Mouse (Mus musculus) embryonic facial prominence, embryonic 10.5 days (tissue): Measurements from ENCODE around the gene Fn3k. TPM values are rescaled to one million over a fixed set of nuclear protein-coding genes. Genes with fewer than 3 reads are reported as not detected.
A peak's percentile ranks its signal among the peaks of the same experiment; 100 is the strongest.

Experiments
- DNase-seq: peaks from one replicate; pipeline ENCODE4 v3.0.0-alpha.2; 2017; ENCODE audit warnings: low spot score
- H3K27ac ChIP-seq: fragments of 300-500 bp; sonication (generic); replicated peaks from 2 replicates; pipeline ENCODE4 v1.5.1; 2016; ENCODE audit warnings: mild to moderate bottlenecking
- H3K27me3 ChIP-seq: fragments of 300-500 bp; sonication (generic); replicated peaks from 2 replicates; pipeline ENCODE4 v1.6.1; 2016; ENCODE audit warnings: low read depth, mild to moderate bottlenecking; ENCODE audit not compliant: poor library complexity, severe bottlenecking
- H3K36me3 ChIP-seq: fragments of 300-500 bp; sonication (generic); replicated peaks from 2 replicates; pipeline ENCODE4 v1.6.1; 2016; ENCODE audit warnings: mild to moderate bottlenecking, moderate library complexity
- H3K4me1 ChIP-seq: fragments of 300-500 bp; sonication (generic); 2 replicates; pipeline ENCODE4 v1.6.1; 2016
- H3K4me3 ChIP-seq: fragments of 300-500 bp; sonication (generic); 2 replicates; pipeline ENCODE4 v1.5.1; 2016; ENCODE audit warnings: mild to moderate bottlenecking, moderate library complexity
- H3K9me3 ChIP-seq: fragments of 300-500 bp; sonication (generic); 2 replicates; pipeline ENCODE4 v1.6.1; 2016; ENCODE audit warnings: mild to moderate bottlenecking
- WGBS: fragments of 180-500 bp; shearing (Covaris S2); methylation state at CpG from one replicate; pipeline ENCODE4 v1.1.7; 2016; 5-methylcytosine and 5-hydroxymethylcytosine counted together
- polyA plus RNA-seq: library from polyadenylated mRNA; unstranded; fragments of >200 nt; fragmentation: Nextera tagmentation; extraction: Ambion mirVana; gene quantifications from 2 replicates; pipeline ENCODE4 v1.2.1, GENCODE M21; 2016

Gene Fn3k
- 0.30 and 0.50 TPM in 2 replicates for polyA plus RNA-seq

DNA sequence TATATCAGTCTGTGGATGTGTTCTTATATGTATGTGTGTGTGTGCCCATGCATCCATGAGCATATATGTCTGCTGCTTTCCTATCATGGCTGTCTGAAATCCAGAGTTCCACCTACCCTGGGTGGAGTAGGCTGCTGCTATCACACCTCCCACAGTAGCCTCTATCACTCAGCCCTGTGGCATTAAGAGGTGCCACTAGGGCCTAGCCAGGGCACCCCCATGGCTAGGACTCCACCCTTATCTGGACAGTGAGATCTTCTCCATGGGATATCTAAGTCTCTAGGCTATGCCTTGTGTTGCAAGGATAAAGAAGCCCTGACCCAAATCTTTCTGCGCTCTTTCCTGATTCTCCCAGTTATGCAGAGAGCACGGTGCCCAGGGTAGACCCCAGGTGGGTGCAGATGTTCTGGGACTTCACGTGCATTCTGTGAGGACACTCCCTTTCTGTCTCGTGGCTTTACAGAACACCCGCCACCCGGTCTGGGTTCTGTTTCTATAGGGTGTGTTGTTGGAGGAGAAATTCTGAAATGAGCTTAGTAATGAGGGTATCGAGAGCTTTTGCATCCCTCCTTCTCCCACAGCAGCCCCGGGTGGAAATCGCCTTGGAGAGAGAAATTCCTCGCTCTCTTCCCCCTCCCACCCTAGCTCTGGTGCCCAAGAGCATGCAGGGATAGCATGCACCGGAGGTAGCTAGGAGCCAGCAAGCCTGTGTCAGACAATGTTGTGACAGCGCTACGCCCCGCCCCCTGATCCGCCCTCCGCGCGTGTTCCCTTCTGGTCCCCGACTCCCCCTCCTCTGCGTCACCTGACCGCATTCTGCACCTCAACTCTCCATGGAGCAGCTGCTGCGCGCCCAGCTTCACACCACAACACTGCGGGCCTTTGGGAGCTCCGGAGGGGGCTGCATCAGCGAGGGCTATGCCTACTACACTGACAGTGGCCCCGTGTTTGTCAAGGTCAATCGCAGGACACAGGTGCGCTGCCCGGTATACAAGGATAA, at the start of gene Fn3k:
Fn3k (plus strand) TSS at position 758 of the 1,000 bp plus-strand sequence.
- Histone ChIP-seq H3K27ac (no peak within 1 kb of the TSS), H3K36me3 (peaks cover 9% of the 10 kb centered on the region), H3K4me3 (peak within 1 kb of the TSS; percentile 59), H3K4me1 (peaks cover 18% of the 10 kb centered on the region), H3K9me3 (no peaks in the 10 kb centered on the region), H3K27me3 (peaks cover 17% of the 10 kb centered on the region)
- WGBS = 10% methylated on average over 30 of the region's 30 CpGs
- DNase-seq = peak; percentile 82

DNA sequence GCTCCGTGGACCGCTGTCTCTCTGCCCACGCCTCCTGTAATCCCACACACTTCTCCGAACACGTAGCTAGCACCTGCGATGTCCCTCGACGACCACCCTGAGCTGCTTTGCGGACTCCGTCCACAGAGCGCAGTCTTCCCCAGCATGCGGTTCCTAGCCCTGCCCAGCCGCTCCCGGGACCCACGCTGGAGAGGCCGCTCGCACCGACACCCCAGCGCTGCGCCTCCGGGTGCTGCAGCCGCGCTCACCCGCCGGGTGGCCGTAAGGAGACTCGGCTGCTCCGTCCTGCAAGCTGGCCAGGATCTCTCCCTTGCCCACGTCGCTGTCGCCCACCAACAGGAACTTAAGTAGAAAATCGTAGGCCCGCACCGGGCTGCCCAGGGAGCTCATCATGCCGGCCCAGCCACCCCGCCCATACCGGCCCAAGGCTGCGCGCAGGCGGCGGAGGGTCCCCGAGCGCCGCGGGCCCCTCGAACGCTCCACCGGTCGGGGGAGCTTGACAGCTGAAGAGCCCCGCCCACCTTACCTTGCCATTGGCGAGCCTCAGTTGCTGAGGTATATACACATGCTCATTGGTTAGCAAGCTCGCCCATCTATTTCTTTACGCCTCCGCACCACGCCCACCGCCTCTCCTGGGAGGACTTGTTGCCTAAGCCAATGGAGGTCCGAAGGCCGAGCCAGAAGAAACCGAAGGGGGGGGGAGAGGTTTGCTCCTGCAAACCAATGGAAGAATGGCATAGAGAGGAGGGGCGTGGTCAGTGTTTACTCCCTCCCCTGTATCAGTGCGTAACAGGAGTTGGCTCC, 46.8 kb upstream of the Fn3k start, which contains the start of gene Rab40b:
Rab40b (minus strand) TSS at position 502 of the 804 bp plus-strand sequence.
- peak within 1 kb of the TSS; percentile 48; the same call in 1 of the 2 replicates for H3K27ac ChIP-seq
- 2% methylated on average over 61 of the region's 61 CpGs for WGBS

DNA sequence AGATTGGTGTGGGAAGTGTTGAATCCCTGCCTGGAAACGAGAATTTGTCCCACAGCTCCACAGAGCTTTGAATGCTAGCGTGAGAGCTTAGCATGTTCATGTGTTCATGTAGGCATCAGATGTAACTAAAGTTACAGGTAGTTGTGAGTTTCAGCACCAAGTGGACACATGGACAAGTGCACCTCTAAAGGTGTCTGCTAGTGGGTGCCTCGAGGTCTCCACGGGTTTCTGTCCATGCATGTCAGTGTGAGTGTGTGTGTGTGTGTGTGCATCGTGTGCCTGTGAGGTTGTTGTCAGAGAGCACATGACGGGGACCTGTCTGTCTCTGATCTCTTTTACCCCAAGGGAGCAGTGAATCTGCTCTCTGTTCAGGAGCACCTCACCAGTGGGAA, 46.2 kb upstream of the Fn3k start:
- Histone ChIP-seq H3K36me3 (no peaks in the 10 kb centered on the region), H3K27ac (no peak overlapping the region), H3K9me3 (no peaks in the 10 kb centered on the region), H3K4me1 (peaks cover 12% of the 10 kb centered on the region), H3K4me3 (peak overlapping the region; percentile 70), H3K27me3 (peaks cover 22% of the 10 kb centered on the region)
- DNase-seq = no peak
- 11% methylated on average over 6 of the region's 6 CpGs for WGBS

More for the DNA sequence above, 46.8 kb upstream of the Fn3k start, which contains the start of gene Rab40b:
- Histone ChIP-seq H3K4me1 (peaks cover 12% of the 10 kb centered on the region), H3K4me3 (peak within 1 kb of the TSS; percentile 70), H3K9me3 (no peaks in the 10 kb centered on the region), H3K27me3 (peaks cover 22% of the 10 kb centered on the region), H3K36me3 (no peaks in the 10 kb centered on the region)
- peak; percentile 97 for DNase-seq

DNA sequence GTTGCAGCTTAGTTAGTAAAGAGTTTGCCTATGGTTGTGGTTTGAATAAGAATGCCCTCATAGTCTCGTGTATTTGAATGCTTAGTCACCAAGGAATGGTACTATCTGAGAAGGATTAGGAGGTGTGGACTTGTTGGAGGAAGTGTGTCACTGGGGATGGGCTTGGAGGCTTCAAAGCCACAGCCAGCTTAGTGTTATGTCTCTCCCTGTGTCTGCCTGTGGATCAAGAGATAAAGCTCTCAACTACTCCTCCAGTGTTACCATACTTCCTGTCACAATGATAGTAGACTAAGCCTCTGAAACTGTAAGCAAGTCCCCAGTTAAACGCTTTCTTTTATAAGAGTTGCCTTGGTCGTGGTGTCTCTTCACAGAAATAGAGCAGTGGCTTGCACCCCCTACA, 43.9 kb upstream of the Fn3k start:
- H3K27me3 ChIP-seq = peaks cover 22% of the 10 kb centered on the region
- H3K27ac ChIP-seq = no peak overlapping the region
- no peaks in the 10 kb centered on the region for H3K9me3 ChIP-seq
- H3K4me3 ChIP-seq = no peak overlapping the region
- peaks cover 12% of the 10 kb centered on the region for H3K4me1 ChIP-seq
- 76% methylated on average over 3 of the region's 3 CpGs for WGBS
- H3K36me3 ChIP-seq = no peaks in the 10 kb centered on the region
- no peak for DNase-seq

DNA sequence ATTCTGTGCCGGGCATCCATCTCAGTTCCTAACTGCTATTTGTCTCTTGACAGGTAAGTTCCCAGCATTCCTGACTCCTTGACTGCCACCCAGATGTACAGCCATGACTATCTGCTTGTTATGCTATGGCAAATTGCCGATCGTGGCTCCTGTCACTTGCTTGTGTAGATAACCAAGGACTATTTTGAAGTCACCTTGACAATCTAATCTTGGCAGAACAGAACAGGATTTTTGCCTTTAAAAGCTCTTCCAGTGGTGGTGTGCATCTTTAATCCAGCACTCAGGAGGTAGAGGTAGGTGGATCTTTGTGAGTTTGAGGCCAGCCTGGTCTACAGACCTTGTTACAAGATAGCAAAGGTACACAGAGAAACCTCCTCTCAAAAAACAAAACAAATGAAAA, 42.3 kb upstream of the Fn3k start:
- Histone ChIP-seq H3K9me3 (no peaks in the 10 kb centered on the region), H3K27ac (no peak overlapping the region), H3K4me1 (peaks cover 10% of the 10 kb centered on the region), H3K36me3 (no peaks in the 10 kb centered on the region), H3K27me3 (peaks cover 6% of the 10 kb centered on the region), H3K4me3 (no peak overlapping the region)
- 86% methylated on average over 3 of the region's 3 CpGs for WGBS
- DNase-seq = no peak

DNA sequence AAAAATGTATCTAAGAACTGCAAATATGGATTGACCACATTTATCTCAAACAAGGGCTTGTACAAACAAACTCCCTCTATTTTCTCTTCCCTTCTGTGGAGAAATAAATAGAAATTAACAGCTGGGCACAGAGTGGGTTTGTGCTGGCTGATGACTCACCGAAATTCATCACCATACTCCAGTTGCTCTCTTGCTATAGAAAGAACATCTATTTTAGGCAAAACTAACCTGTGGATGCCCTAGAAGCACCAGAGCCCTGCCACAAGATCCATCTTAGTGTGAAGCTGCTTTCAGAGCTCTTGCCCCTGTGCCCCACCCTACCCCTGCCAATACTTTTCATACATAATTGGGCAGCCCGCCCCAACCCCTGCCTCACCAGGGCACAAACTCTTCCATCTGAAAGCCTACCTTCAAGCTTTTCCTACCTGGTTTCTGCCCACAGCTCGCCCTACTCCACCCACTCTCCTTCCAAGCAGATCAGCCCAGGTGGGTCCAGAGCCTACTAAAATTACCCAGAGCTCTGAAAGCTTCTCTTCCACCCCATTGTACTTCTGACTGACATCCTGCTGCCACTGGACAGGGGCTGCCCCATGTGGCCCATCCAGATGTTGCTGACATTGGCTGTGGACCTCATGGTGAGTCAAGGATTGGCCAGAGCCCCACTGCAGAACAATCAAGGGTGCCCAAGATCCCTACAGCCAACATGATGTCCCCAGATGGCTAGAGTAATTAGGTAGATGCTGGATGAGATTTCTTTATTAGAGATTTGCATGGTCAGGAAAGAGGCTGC, 27.2 kb upstream of the Fn3k start:
- Histone ChIP-seq H3K9me3 (no peaks in the 10 kb centered on the region), H3K36me3 (no peaks in the 10 kb centered on the region), H3K27ac (no peak overlapping the region), H3K4me1 (no peaks in the 10 kb centered on the region), H3K27me3 (no peaks in the 10 kb centered on the region), H3K4me3 (no peak overlapping the region)
- 81% methylated on average over 3 of the region's 3 CpGs for WGBS
- no peak for DNase-seq

DNA sequence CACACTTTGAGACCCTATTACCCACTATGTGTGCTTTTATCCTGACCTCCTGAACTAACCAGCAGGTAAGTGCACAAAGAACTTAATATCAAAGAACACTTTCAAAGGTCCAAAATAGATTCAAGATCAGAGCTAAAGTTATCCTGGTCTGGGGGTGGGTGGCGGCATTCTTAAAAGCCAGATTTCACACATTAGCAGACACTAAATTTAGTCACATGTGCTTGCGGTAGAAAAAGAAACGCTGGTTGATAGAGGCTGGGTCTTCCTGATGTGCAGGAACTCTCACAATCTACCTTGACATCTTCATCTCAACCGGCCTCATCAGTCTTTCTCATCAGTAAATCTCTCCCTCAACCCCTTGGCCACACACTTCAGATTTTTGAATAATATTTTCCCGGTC, 20.0 kb upstream of the Fn3k start:
- no peaks in the 10 kb centered on the region for H3K4me1 ChIP-seq
- no peak overlapping the region for H3K27ac ChIP-seq
- DNase-seq = no peak
- no peaks in the 10 kb centered on the region for H3K9me3 ChIP-seq
- no peaks in the 10 kb centered on the region for H3K36me3 ChIP-seq
- H3K27me3 ChIP-seq = no peaks in the 10 kb centered on the region
- WGBS = 86% methylated on average over 5 of the region's 5 CpGs
- no peak overlapping the region for H3K4me3 ChIP-seq

DNA sequence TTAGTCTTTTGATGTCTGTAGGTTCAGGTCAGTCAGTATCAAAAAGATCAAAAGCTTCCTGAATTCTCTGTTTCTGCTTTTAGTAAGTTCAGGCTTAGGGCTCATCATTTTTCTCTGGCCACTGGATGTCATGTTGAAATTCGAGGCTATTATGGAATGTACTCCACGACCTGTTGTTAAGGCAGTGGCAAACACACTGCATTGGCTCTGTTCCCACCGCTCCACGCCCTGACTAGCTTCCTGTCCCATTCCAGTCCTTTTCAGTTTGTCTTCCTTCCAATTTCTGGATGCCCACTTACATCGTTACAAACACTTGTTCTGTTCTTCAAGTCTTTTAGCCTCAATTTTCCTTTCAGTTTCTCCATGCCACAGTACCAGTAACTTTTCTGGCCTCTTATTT, 19.4 kb upstream of the Fn3k start:
- no peaks in the 10 kb centered on the region for H3K27me3 ChIP-seq
- DNase-seq = no peak
- H3K9me3 ChIP-seq = no peaks in the 10 kb centered on the region
- no peaks in the 10 kb centered on the region for H3K36me3 ChIP-seq
- H3K4me1 ChIP-seq = peaks cover under 1% of the 10 kb centered on the region
- H3K27ac ChIP-seq = no peak overlapping the region
- no peak overlapping the region for H3K4me3 ChIP-seq
- WGBS = 82% methylated on average over 5 of the region's 5 CpGs

DNA sequence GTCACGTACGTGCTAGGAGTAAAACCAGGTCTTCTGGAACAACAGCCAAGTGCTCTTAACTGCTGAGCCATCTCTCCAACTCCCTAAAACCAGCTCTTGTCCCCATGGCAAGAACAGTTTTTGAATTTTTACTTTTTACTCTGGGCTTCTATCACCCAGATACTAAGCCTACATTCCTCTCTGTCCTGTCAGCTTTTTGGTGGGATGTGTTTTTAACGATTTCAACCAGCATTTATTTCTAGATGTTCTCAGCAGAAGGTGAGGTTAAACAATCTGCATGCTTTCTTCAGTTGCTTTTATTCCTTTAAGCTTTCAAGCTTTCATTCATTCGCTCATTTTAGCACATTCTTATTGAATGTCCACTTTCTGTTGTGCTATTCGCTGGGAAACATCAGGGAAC, 16.7 kb upstream of the Fn3k start:
- WGBS = 85% methylated on average over 5 of the region's 5 CpGs
- no peaks in the 10 kb centered on the region for H3K9me3 ChIP-seq

DNA sequence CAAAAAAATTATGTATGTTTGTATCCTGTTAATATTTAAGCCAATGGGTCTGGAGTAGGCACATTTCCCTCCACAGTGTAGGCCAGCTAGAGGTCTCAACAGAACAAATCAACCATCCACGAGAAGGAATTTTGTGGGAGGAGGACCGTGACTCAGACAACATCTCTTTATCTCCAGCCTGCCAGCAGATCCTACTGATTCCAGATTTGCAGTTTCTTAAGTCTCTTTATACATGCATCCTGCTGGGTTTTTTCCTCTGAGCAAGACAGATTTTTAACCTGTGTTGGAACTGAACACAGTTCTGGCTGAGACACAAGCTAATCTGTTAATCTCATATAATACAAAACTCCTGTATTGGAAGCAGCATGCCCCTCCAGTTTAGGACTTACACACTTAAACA, 15.8 kb upstream of the Fn3k start:
- no peak for DNase-seq
- no peak overlapping the region for H3K27ac ChIP-seq
- no peaks in the 10 kb centered on the region for H3K27me3 ChIP-seq
- 74% methylated on average over 2 of the region's 2 CpGs for WGBS
- no peaks in the 10 kb centered on the region for H3K9me3 ChIP-seq
- H3K4me1 ChIP-seq = peaks cover 15% of the 10 kb centered on the region
- no peaks in the 10 kb centered on the region for H3K36me3 ChIP-seq
- no peak overlapping the region for H3K4me3 ChIP-seq

More for the DNA sequence above, 16.7 kb upstream of the Fn3k start:
- Histone ChIP-seq H3K27me3 (no peaks in the 10 kb centered on the region), H3K27ac (no peak overlapping the region), H3K4me1 (peaks cover 15% of the 10 kb centered on the region), H3K4me3 (no peak overlapping the region), H3K36me3 (no peaks in the 10 kb centered on the region)
- DNase-seq = no peak

DNA sequence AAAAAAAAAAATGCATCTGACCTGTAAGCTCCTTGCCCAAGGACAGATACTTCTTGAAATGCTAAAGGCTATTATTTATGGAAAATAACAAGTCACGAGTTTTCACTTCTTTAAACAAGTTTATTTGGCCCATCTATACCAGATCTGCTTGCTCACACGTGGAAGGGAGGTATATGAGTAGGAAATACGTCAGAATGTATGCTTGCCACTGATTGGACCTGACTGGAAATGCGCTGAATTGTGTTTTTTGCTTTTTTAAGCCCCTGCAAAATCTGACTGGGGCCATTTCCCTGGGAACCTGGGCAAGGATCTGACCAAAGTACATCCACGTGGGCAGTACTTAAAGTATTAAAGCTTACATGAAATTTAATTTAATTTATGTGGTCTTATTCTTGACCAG, 14.3 kb upstream of the Fn3k start:
- Histone ChIP-seq H3K36me3 (no peaks in the 10 kb centered on the region; the same call in 1 of the 2 replicates), H3K9me3 (no peaks in the 10 kb centered on the region), H3K4me3 (peak overlapping the region; percentile 81), H3K4me1 (peaks cover 15% of the 10 kb centered on the region), H3K27ac (peak overlapping the region; percentile 84), H3K27me3 (no peaks in the 10 kb centered on the region)
- WGBS = 49% methylated on average over 5 of the region's 5 CpGs
- no peak for DNase-seq
